Mouse (Mus musculus) left cerebral cortex, postnatal 14 days (tissue): Measurements from ENCODE around the gene Zfp882. TPM values are rescaled to one million over a fixed set of nuclear protein-coding genes. Genes with fewer than 3 reads are reported as not detected.
"Not testable (repeated sequence)": the region's sequence is repeated elsewhere in the genome, so short reads cannot be mapped to it uniquely, and the experiment has no call there.

ENCODE experiments used
- DNase-seq, 2 experiments: peaks; one replicate each; pipeline ENCODE4 v3.0.0; 2021 to 2022; ENCODE audit warnings: low spot score in 2 of 2, mixed read lengths in 1 of 2
- intact Hi-C: fragments of 180-260 bp; cut with DNase I; formaldehyde crosslinking; loops from one replicate; pipeline ENCODE4 v1.15.1; 2025
- long read RNA-seq, 2 experiments: library from polyadenylated mRNA; stranded (forward); transcript quantifications; one replicate each; pipeline ENCODE4 v2.0.0; 2021
- total RNA-seq, 2 experiments: library from RNA; stranded (reverse); gene quantifications; 2 replicates each; pipeline ENCODE4 v1.2.3; 2021

Gene Zfp882
- total RNA-seq: 10 to 100 TPM; 11.4 to 12.9 TPM
- long read RNA-seq, experiment 1, partial matches to known transcripts: 0 of 1 reads
- long read RNA-seq, experiment 1, other reads (novel, unspliced or antisense): 0 of 1 reads
- long read RNA-seq, experiment 2, partial matches to known transcripts: 0 of 4 reads
- long read RNA-seq, experiment 2, other reads (novel, unspliced or antisense): 1 of 4 reads

GRCm38 (mm10) chr8:71908309-71909261 is at the start of gene Zfp882, which contains the start of gene Zfp617:
Gene Zfp882, plus strand, starts transcription at chr8:71908608.
Gene Zfp617, plus strand, starts transcription at chr8:71908635.
- peak; percentile 87 to 88 for DNase-seq
- intact Hi-C loops: no loop called here

GRCm38 (mm10) chr8:71861551-71861950 is 46.9 kb upstream of the Zfp882 start:
- DNase-seq, intact Hi-C loops: not testable (repeated sequence)

- DNase-seq, intact Hi-C loops: not testable (repeated sequence)
These were observed 46.4 kb upstream of the Zfp882 start for GRCm38 (mm10) chr8:71862038-71862437.

GRCm38 (mm10) chr8:71881618-71882274 is 26.7 kb upstream of the Zfp882 start, which contains the start of gene Zfp709:
Gene Zfp709, plus strand, starts transcription at chr8:71882019.
- intact Hi-C loops: no loop called here
- peak; percentile 62 to 65 for DNase-seq

- DNase-seq, intact Hi-C loops: not testable (repeated sequence)
These were observed 7.7 kb upstream of the Zfp882 start for GRCm38 (mm10) chr8:71900666-71901065.

GRCm38 (mm10) chr8:71903084-71903483 is 5.3 kb upstream of the Zfp882 start:
- DNase-seq, intact Hi-C loops: not testable (repeated sequence)

- intact Hi-C loops: no loop called here
- DNase-seq: no peak
These were observed 1.6 kb upstream of the Zfp882 start for GRCm38 (mm10) chr8:71906809-71907208.

GRCm38 (mm10) chr8:71907798-71908257 is 580 bp upstream of the Zfp882 start:
- peak in 1 of 2 experiments; percentile 3 for DNase-seq
- intact Hi-C loops: no loop called here

GRCm38 (mm10) chr8:71912286-71912685 is 3.9 kb downstream of the Zfp882 start:
- intact Hi-C loops: no loop called here

GRCm38 (mm10) chr8:71922567-71923401 is 14.4 kb downstream of the Zfp882 start:
- intact Hi-C loops: no loop called here
- peak; percentile 96 for DNase-seq

More at GRCm38 (mm10) chr8:71912286-71912685, 3.9 kb downstream of the Zfp882 start:
- DNase-seq: no peak

- DNase-seq: no peak
- intact Hi-C loops: no loop called here
These were observed 17.4 kb downstream of the Zfp882 start for GRCm38 (mm10) chr8:71925791-71926190.

- DNase-seq: no peak
- intact Hi-C loops: no loop called here
These were observed 18.1 kb downstream of the Zfp882 start for GRCm38 (mm10) chr8:71926551-71926950.

- DNase-seq: no peak
- intact Hi-C loops: no loop called here
These were observed 19.4 kb downstream of the Zfp882 start for GRCm38 (mm10) chr8:71927779-71928178.

- DNase-seq, intact Hi-C loops: not testable (repeated sequence)
These were observed 29.6 kb downstream of the Zfp882 start for GRCm38 (mm10) chr8:71938037-71938436.

- intact Hi-C loops: no loop called here
- no peak for DNase-seq
These were observed 32.1 kb downstream of the Zfp882 start for GRCm38 (mm10) chr8:71940293-71941208.

- intact Hi-C loops: no loop called here
These were observed 33.4 kb downstream of the Zfp882 start for GRCm38 (mm10) chr8:71941776-71942175.

GRCm38 (mm10) chr8:71948624-71949023 is 40.2 kb downstream of the Zfp882 start:
- intact Hi-C loops: no loop called here

More at GRCm38 (mm10) chr8:71941776-71942175, 33.4 kb downstream of the Zfp882 start:
- DNase-seq: no peak

More at GRCm38 (mm10) chr8:71948624-71949023, 40.2 kb downstream of the Zfp882 start:
- no peak for DNase-seq
